Mouse (Mus musculus): ENCODE results near the gene Scn4a. TPM values are rescaled to one million over a fixed set of nuclear protein-coding genes. Genes with fewer than 3 reads are reported as not detected.

The Scn4a gene
- polyA plus RNA-seq, 1 experiment, result 0.16 TPM

DNA sequence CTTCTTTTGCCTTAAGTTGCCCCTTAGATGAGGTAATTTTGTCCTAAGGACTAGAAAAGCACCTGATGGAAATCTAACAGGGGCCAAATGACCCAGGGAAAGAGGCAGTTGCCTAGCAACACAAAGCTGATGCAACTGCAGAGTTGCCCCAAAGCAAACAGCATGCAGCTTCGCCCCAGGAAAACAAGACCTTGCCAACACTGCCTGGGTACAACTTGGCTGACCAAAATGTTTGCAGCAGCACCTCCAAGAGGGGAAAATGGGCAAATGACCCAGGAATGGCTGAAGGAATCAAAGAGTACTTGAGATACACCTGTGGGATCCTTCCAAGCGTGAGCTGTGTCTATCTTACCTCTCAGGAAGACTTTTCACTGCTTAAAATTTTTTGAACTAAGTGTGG, 61.2 kb downstream of the Scn4a start:
- Histone ChIP-seq H3K27ac (ENCODE audit: insufficient read depth, low read length) (peak overlapping the region; percentile 26), H3K4me1 (ENCODE audit: control insufficient read depth, insufficient read depth, low read length) (peaks cover 31% of the 10 kb centered on the region; the same call in 1 of the 2 replicates), H3K27me3 (ENCODE audit: control insufficient read depth, insufficient read depth, low read length) (no peaks in the 10 kb centered on the region), H3K4me3 (replicated peaks; ENCODE audit: insufficient read depth, low read depth, low read length) (no peak overlapping the region)
- 44% methylated on average over 2 of the region's 2 CpGs for WGBS
- peak; percentile 87 to 92 for DNase-seq
- TF ChIP-seq CTCF (IDR thresholded peaks at IDR 0.05; ENCODE audit: borderline replicate concordance, insufficient read depth, low read depth, low read length), result peak; percentile 24; the same call in 1 of the 2 replicates
- no peak for TF ChIP-seq POLR2A (IDR thresholded peaks at IDR 0.05; ENCODE audit: borderline replicate concordance, insufficient read depth, low read length)

DNA sequence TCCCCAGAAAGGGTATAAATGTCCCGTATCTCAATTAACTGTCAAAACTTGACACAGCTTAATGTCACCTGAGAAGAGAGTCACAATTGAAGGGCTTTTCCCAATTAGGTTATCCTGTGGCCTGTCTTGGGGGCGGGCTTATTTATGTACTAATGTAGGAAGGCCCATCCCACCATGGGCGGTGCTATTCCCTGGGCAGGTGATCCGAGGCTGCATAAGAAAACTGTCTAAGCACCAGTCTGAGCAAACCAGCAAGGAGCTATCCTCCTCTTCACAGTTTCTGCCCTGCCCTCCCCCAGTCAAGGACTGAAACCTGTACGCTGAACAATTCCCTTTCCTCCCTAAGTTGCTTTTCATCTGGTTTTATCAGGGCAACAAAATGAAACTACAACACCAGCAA, 62.7 kb downstream of the Scn4a start:
- H3K4me1 ChIP-seq (ENCODE audit: control insufficient read depth, insufficient read depth, low read length), result peaks cover 41% of the 10 kb centered on the region
- H3K27me3 ChIP-seq (ENCODE audit: control insufficient read depth, insufficient read depth, low read length), result no peaks in the 10 kb centered on the region
- H3K27ac ChIP-seq (ENCODE audit: insufficient read depth, low read length), result no peak overlapping the region
- no peak for TF ChIP-seq POLR2A (IDR thresholded peaks at IDR 0.05; ENCODE audit: borderline replicate concordance, insufficient read depth, low read length)
- TF ChIP-seq CTCF (IDR thresholded peaks at IDR 0.05; ENCODE audit: borderline replicate concordance, insufficient read depth, low read depth, low read length), result no peak
- H3K4me3 ChIP-seq (replicated peaks; ENCODE audit: insufficient read depth, low read depth, low read length), result no peak overlapping the region
- peak in 1 of 2 experiments; percentile 27 for DNase-seq
- 97% methylated on average over 5 of the region's 5 CpGs for WGBS

DNA sequence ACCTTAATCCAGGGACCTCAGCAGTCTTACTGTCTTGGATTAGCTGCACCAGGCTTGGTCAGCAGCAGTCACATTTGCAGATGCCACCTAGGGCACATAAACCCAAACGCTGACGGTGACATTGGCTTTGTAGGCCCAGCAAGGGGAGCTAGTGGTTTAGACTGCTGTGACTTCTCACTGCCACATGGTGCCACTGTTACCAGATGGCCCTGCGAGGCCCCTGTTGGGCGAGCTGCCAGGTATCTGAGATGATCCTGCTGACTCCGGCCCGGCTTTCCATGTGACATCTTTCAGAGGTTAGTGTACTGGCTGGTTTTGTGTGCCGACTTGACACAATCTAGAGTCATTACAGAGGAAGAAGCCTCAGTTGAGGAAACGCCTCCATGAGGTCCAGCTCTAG, 63.7 kb downstream of the Scn4a start:
- DNase-seq, result peak; percentile 91 to 95
- no peak overlapping the region for H3K4me3 ChIP-seq (replicated peaks; ENCODE audit: insufficient read depth, low read depth, low read length)
- 3% methylated on average over 8 of the region's 8 CpGs for WGBS
- H3K27me3 ChIP-seq (ENCODE audit: control insufficient read depth, insufficient read depth, low read length), result no peaks in the 10 kb centered on the region
- peaks cover 44% of the 10 kb centered on the region for H3K4me1 ChIP-seq (ENCODE audit: control insufficient read depth, insufficient read depth, low read length)
- TF ChIP-seq CTCF (IDR thresholded peaks at IDR 0.05; ENCODE audit: borderline replicate concordance, insufficient read depth, low read depth, low read length) (peak; percentile 59; the same call in 1 of the 2 replicates), POLR2A (IDR thresholded peaks at IDR 0.05; ENCODE audit: borderline replicate concordance, insufficient read depth, low read length) (no peak)
- peak overlapping the region; percentile 76 for H3K27ac ChIP-seq (ENCODE audit: insufficient read depth, low read length)

DNA sequence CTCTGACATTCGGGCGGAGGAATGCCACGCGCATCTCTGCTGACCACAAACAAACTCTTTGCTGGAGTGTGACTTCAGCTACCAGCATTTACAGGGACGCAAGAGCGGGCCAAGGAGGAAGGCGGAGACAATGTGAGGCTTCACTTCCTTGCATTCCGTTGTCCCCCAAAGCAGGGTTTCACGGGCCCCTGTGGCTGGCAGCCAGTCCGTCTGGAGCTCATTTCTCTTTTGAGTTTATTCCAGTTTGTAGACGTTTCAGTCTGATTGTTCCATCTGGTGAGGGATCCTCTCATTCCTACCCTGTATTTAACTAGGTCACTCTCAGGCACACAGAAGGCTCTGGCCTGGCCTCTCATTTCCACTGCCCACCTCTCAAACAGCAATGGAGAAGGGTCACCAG, 66.1 kb downstream of the Scn4a start:
- DNase-seq, result peak; percentile 87 to 89
- Histone ChIP-seq H3K4me1 (ENCODE audit: control insufficient read depth, insufficient read depth, low read length) (peaks cover 64% of the 10 kb centered on the region), H3K27ac (ENCODE audit: insufficient read depth, low read length) (peak overlapping the region; percentile 89), H3K27me3 (ENCODE audit: control insufficient read depth, insufficient read depth, low read length) (no peaks in the 10 kb centered on the region), H3K4me3 (replicated peaks; ENCODE audit: insufficient read depth, low read depth, low read length) (peak overlapping the region; percentile 6)
- WGBS, result 6% methylated on average over 11 of the region's 11 CpGs
- TF ChIP-seq CTCF (IDR thresholded peaks at IDR 0.05; ENCODE audit: borderline replicate concordance, insufficient read depth, low read depth, low read length) (no peak), POLR2A (IDR thresholded peaks at IDR 0.05; ENCODE audit: borderline replicate concordance, insufficient read depth, low read length) (peak; percentile 30; the same call in 1 of the 2 replicates)

DNA sequence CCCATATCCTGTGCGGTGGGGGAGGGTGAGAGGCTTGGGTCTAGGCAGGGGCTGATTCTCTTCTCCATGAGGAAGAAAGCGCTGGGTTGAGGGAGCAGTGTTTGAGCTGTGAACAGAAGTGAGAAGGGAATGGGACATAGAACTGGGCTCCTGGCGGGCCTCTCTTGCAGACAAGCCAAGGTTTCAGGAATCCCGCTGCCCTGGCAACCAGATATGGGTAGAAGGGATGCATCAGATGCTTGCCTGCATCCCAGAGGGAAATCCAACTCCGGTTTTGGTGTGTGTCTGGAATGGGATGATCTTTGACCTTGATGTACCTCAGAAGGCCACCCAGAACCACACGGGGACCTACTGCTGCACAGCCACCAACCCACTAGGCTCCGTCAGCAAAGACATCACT, 66.9 kb downstream of the Scn4a start:
- 34% methylated on average over 7 of the region's 7 CpGs for WGBS
- DNase-seq, result peak; percentile 60 to 63
- peak overlapping the region; percentile 89 for H3K27ac ChIP-seq (ENCODE audit: insufficient read depth, low read length)
- H3K4me1 ChIP-seq (ENCODE audit: control insufficient read depth, insufficient read depth, low read length), result peaks cover 59% of the 10 kb centered on the region
- TF ChIP-seq CTCF (IDR thresholded peaks at IDR 0.05; ENCODE audit: borderline replicate concordance, insufficient read depth, low read depth, low read length) (no peak), POLR2A (IDR thresholded peaks at IDR 0.05; ENCODE audit: borderline replicate concordance, insufficient read depth, low read length) (no peak)
- no peaks in the 10 kb centered on the region for H3K27me3 ChIP-seq (ENCODE audit: control insufficient read depth, insufficient read depth, low read length)
- no peak overlapping the region for H3K4me3 ChIP-seq (replicated peaks; ENCODE audit: insufficient read depth, low read depth, low read length)

DNA sequence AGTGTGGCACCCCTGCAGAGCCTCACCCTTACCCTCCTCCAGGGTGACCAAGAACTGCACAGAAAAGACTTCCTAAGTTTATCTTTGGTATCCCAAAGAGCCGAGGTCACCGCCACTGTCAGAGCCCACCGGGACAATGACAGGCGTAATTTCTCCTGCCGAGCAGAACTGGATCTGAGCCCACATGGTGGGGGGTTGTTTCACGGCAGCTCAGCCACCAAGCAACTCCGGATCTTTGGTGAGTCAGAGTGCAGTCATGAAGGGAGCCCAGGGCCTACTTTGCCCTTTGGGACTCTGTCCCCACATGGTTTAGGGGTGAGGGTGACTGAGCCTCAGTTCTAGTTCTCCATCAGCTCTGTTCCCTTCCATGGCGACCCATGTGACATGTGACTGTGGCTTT, 69.0 kb downstream of the Scn4a start:
- H3K27me3 ChIP-seq (ENCODE audit: control insufficient read depth, insufficient read depth, low read length), result no peaks in the 10 kb centered on the region
- no peak for TF ChIP-seq CTCF (IDR thresholded peaks at IDR 0.05; ENCODE audit: borderline replicate concordance, insufficient read depth, low read depth, low read length)
- TF ChIP-seq POLR2A (IDR thresholded peaks at IDR 0.05; ENCODE audit: borderline replicate concordance, insufficient read depth, low read length), result no peak
- no peak for DNase-seq
- 42% methylated on average over 8 of the region's 8 CpGs for WGBS
- no peak overlapping the region for H3K4me3 ChIP-seq (replicated peaks; ENCODE audit: insufficient read depth, low read depth, low read length)
- peaks cover 47% of the 10 kb centered on the region for H3K4me1 ChIP-seq (ENCODE audit: control insufficient read depth, insufficient read depth, low read length)
- no peak overlapping the region for H3K27ac ChIP-seq (ENCODE audit: insufficient read depth, low read length)

DNA sequence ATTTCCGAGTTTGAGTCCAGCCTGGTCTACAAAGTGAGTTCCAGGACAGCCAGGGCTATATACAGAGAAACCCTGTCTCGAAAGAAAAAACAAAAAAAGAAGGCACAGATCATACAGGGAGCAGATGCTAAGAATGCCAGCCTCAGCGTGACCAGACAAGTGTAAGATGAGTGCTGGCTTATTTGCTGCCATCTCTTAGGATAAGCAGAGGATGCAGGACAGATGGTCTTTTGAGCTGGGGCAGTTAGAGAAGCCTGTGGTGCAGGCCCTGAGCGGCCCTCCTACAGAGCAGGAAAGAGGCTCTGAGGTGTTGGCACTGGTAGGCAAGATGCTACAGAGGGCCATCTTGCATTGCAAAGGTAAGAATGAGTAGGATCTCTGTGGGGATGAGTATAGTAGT, 69.7 kb downstream of the Scn4a start:
- WGBS, result 22% methylated on average over 4 of the region's 4 CpGs
- no peaks in the 10 kb centered on the region for H3K27me3 ChIP-seq (ENCODE audit: control insufficient read depth, insufficient read depth, low read length)
- H3K4me3 ChIP-seq (replicated peaks; ENCODE audit: insufficient read depth, low read depth, low read length), result no peak overlapping the region
- H3K4me1 ChIP-seq (ENCODE audit: control insufficient read depth, insufficient read depth, low read length), result peaks cover 44% of the 10 kb centered on the region
- TF ChIP-seq POLR2A (IDR thresholded peaks at IDR 0.05; ENCODE audit: borderline replicate concordance, insufficient read depth, low read length), result no peak
- TF ChIP-seq CTCF (IDR thresholded peaks at IDR 0.05; ENCODE audit: borderline replicate concordance, insufficient read depth, low read depth, low read length), result no peak
- H3K27ac ChIP-seq (ENCODE audit: insufficient read depth, low read length), result peak overlapping the region; percentile 11
- peak; percentile 59 to 75 for DNase-seq

DNA sequence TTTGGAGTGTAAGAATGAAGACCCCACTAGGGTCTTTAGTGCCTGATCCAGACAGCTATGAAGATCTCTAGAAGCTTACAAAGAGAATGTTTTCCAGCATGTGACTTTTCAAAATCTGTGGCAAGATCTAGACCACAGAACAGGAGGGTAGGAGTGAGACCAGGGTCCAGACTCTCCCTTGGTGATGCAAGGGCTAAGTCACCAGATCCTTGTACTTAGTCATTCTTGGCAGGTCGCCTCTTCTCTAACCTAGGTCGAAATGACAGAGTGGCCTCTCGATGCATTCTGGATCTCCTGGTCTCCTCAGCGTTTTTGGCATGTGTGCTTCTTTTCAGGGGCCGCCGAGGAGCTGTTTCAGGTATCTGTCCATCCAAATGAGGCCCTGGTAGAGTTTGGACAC, 70.6 kb downstream of the Scn4a start:
- no peak overlapping the region for H3K4me3 ChIP-seq (replicated peaks; ENCODE audit: insufficient read depth, low read depth, low read length)
- 71% methylated on average over 6 of the region's 6 CpGs for WGBS
- peaks cover 37% of the 10 kb centered on the region for H3K4me1 ChIP-seq (ENCODE audit: control insufficient read depth, insufficient read depth, low read length)
- no peak for TF ChIP-seq CTCF (IDR thresholded peaks at IDR 0.05; ENCODE audit: borderline replicate concordance, insufficient read depth, low read depth, low read length)
- TF ChIP-seq POLR2A (IDR thresholded peaks at IDR 0.05; ENCODE audit: borderline replicate concordance, insufficient read depth, low read length), result no peak
- no peak for DNase-seq
- no peaks in the 10 kb centered on the region for H3K27me3 ChIP-seq (ENCODE audit: control insufficient read depth, insufficient read depth, low read length)
- H3K27ac ChIP-seq (ENCODE audit: insufficient read depth, low read length), result no peak overlapping the region

All from cerebellum, adult 2 months (tissue).